Mouse (Mus musculus) mouse trophoblast stem cell (cell line): ENCODE data around the gene Tmprss11e.

ENCODE experiments used
- in situ Hi-C, 2 experiments: fragments of 300-500 bp; cut with MseI, MboI; formaldehyde crosslinking; loops; 2 replicates in 1 of 2; 3 replicates in 1 of 2; pipeline ENCODE4 v1.15.1; 2025

Tmprss11e gene

GRCm38 (mm10) chr5:86745715-86746114 lies at the start of gene Tmprss11e:
TSS of gene Tmprss11e (minus strand) at chr5:86745815.
- in situ Hi-C loops, result no loop called here

DNA sequence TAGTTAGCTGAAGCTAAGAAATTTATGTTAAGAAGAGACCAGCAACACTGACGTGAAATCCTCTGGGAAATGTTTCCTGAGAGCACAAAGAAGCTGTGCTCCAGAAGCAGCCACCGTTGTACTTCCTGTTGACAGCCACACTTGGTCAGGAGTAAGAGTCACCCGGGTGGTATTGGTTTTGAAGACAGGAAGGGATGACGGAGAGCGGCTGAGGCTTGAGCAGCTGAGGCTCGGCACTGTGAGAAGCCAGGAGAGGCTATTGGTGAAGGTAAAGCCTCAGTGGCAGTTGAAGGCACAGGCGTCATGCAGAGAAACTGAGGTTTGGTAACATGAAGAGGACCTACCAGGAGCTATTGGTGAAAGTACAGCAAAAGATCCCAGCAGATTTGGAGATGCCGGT lies 47.2 kb upstream of the Tmprss11e start:
- in situ Hi-C loops, result no loop called here

DNA sequence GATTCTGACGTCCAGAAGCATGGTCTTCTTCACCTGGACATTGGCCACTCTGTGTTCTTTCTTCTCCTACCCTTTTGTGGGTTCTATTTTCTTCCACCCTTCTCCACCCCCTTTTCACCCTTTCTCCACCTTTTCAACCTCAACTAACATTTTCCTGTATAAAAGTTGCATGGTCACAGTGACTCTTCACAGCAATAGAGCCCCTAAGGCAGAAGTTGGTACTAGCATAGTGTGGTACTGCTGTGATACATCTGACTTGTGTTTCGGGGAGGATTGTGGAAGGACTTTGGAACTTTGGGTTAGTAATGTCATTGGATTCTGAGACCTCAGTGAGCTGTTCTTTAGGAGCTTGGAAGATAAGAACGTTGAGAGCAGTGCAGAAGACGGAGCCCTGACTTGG lies 46.6 kb upstream of the Tmprss11e start:
- in situ Hi-C loops, result no loop called here

- in situ Hi-C loops, result no loop called here
These were observed 44.3 kb upstream of the Tmprss11e start for GRCm38 (mm10) chr5:86789954-86790353.

- in situ Hi-C loops, result no loop called here
These were observed 41.2 kb upstream of the Tmprss11e start for GRCm38 (mm10) chr5:86786798-86787197.

DNA sequence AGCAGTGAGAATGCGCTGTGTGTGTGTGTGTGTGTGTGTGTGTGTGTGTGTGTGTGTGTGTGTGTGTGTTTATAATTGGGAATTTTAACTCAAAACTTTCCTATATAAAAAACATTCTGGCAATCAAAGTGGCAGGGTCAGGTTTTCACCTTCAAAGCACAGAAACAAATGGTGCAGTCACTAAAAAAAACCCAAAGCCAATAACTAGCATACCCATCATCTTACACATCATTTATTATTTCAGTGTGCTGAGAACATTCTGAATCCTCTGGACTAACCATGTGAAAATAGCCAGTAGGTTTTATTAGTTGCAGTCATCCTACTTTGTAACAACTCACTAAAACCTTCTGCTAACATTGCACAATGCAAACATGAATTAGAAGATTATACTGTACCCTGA lies 38.6 kb upstream of the Tmprss11e start:
- in situ Hi-C loops, result no loop called here

DNA sequence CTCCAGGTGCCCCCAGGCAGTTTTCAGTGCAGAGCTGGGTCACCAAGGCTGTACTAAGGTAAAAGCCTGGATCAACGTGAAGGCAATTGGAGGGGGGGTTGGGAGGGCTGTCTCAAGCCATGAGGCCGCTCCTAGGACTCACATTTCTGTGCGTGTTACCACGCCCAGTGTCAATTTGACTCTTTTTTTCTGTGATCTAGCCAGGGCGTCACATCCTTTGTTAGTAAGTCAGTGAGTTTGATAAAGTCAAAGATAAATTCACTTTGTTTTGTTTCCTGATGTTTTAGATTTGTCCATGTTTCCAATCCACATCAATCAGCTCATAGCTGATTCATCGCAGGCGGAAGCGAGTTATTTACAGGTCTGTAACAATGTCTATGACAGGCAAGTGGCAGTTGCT lies 37.4 kb upstream of the Tmprss11e start:
- in situ Hi-C loops, result no loop called here

GRCm38 (mm10) chr5:86778471-86778870 lies 32.9 kb upstream of the Tmprss11e start:
- in situ Hi-C loops, result no loop called here

DNA sequence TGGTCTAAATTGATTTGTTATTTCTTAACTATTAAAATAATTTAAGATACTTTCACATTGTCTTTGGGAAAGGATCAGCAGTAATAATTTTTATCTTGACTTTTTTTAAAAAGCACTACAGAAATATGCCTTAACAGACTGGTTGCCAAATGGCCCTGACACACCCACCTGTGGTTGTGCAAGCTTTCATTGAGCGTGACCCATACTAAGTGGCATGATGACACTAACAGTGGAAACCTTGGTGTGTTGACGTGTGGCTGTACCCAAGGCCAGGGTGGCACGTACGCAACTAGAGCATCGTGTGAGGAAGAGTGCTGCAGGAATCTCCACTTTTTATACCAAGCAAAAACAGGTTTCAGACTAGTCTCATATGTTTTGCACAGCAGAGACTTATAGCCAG lies 31.3 kb upstream of the Tmprss11e start:
- in situ Hi-C loops, result no loop called here

- in situ Hi-C loops, result no loop called here
These were observed 25.4 kb upstream of the Tmprss11e start for GRCm38 (mm10) chr5:86771010-86771409.

- in situ Hi-C loops, result no loop called here
These were observed 23.5 kb upstream of the Tmprss11e start for GRCm38 (mm10) chr5:86769015-86769658.

- in situ Hi-C loops, result no loop called here
These were observed 2.8 kb downstream of the Tmprss11e start for GRCm38 (mm10) chr5:86742796-86743195.

DNA sequence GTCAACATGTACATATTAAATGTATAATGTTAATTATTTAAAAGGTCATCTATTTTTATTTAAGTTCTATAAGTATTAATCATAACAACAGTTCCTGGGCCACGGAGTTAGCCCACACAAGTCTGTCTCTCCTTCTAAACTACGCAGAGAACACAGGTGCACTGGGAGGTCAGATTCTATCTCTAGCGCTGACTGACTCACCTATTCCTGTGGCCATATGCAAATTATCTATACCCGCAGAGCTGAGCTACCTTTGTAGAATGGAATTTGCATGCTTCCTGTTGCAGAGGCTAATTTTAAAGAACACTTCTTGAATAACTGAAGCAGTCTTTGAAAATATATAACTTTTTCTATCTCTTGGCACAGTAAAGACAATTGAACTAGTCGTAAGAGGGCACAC lies 4.5 kb downstream of the Tmprss11e start:
- in situ Hi-C loops, result no loop called here

DNA sequence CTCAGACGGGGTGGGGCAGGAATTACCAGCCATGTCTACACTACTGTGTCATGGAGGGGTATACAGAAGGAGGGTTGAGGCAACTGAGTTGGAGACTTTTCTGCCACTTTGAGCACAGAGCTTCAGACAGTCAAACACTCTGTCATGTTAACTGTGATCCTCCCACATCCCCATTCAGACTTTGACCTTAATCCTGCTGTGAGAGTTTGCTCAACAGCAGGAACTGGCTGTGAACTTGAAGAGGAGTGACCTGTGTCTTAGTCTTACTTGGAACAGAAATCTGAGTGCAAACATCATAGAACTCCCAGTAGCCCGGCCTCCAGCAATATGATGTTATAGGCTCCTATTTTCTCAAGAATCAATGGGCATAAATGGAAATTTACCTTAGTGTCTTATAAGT lies 9.8 kb downstream of the Tmprss11e start:
- in situ Hi-C loops, result no loop called here

DNA sequence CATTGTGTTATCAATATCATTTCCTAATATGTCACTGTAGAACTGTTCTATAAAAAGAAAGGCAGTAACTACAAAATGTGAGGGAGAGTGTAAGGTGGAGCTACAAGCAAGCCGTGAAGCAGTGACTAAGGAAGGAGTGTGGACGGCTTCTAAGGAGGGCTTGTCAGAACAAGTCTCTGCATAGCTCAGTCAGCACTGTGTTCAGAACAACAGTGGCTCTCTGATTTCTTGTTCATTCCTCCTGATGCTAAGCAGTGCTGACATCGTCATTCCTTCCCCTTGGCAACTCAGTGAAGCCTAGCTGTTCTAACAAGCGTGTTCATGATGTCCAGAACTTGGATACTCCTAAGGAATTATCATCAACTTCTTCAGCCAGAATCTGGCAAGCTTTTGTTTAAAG lies 15.0 kb downstream of the Tmprss11e start:
- in situ Hi-C loops, result no loop called here

GRCm38 (mm10) chr5:86728574-86728973 lies 17.0 kb downstream of the Tmprss11e start:
- in situ Hi-C loops, result no loop called here

GRCm38 (mm10) chr5:86727033-86727432 lies 18.6 kb downstream of the Tmprss11e start:
- in situ Hi-C loops, result no loop called here

- in situ Hi-C loops, result no loop called here
These were observed 20.6 kb downstream of the Tmprss11e start for GRCm38 (mm10) chr5:86725021-86725420.

DNA sequence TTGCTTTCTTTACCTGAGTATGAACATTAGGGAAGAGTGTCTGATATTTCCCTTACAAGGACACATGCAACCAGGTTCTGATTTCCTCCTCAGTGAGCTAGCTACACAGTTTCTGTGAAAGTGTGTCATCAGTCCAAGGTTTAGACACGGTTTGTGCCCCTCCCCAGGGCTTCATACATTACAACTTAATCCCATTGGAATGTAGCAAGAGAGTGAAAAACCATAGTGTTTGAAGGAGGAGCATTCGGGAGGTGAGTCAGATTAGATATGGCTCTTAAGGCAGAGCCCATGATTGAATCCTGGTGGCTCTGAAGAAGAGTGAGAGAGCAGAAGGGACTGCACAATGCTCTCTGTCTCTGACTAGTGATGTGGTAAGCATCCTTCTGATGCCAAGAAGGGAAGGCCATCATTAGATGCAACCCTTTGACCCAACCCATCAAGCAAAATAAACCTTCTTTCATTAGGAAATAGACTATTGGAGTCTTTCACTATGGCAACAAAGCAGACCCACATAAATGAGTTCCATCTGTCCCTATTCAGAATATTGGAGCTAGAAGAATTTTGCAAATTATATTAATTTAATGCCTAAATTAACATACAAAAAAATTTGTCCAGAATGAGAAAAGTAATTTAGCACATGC lies 22.7 kb downstream of the Tmprss11e start:
- in situ Hi-C loops, result no loop called here

- in situ Hi-C loops, result no loop called here
These were observed 30.6 kb downstream of the Tmprss11e start for GRCm38 (mm10) chr5:86714967-86715366.

DNA sequence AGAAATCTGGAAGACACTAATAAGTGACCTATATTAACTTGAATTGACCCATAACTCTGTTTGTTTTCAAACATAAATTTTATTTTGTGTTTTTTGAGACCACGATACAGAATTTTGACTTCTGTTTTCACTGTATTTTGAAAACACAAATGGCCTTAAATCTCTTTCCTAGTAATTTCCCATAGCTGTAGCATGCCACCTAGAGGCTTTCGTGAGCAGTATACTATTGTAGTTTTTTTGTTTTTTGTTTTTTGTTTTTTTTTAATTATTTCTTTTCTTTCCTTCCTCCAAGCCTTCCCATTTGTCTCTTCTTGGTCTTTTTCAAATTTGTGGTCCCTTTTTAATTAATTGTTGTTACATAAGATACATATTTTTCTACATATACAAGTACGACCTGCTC lies 40.7 kb downstream of the Tmprss11e start:
- in situ Hi-C loops, result no loop called here

DNA sequence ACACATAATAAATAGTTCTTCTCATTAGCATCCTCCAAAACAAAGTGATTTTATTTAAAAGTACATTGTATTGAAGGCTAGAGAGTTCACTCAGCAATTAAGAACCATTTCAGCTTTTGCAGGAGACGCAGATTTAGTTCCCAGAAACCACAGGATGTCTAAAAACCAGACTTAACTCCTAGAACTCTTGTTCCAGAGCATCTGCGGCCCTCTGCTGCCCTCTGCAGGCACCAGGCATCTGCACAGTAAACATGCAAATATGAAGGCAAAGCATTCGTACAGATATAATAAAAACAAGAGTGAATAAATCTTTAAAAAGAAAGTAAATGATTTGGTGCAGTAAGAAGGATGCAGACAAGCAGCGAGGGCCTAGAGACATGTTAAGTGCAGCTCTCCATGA lies 60.9 kb downstream of the Tmprss11e start:
- in situ Hi-C loops, result no loop called here

DNA sequence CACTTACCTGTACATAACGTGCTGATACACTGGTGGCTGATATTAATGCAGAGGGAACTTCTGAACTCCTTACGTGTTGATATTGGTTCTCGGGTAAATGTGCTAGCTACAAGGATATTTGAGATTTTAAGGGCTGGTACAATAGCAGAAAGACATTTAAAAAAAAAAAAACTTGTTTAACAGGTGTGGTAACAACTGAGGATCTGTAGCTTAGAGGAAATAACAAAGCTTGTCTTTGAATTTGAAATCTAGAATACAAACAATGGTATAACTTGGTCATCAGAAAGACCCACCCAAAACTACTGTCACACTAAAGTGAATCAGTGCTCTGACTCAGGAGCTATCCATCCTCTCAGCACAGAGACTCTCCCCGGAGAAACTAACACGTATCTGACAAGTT lies 69.4 kb downstream of the Tmprss11e start, which contains the start of gene Tmprss11b:
Gene Tmprss11b, minus strand, starts transcription at position 101 of the 400 bp plus-strand sequence.
- in situ Hi-C loops, result no loop called here
